Mouse (Mus musculus): ENCODE measurements at regions not wholly inside any gene's neighbourhood (a gene's known extent, or its start where the extent isn't known, plus 50 kb on each side); places are given as distances from the start of the nearest gene placed in this dataset.
A peak's percentile ranks its signal among the peaks of the same experiment; 100 is the strongest.

GRCm38 (mm10) chr1:184484801-184485200 is 247.6 kb downstream of the Hlx start:
- DNase-seq (ENCODE audit: low spot score), result no peak
- Histone ChIP-seq H3K9me3 (ENCODE audit: control insufficient read depth, low read length) (no peaks in the 10 kb centered on the region), H3K36me3 (ENCODE audit: control insufficient read depth, insufficient read depth, low read length) (no peaks in the 10 kb centered on the region), H3K4me1 (replicated peaks; ENCODE audit: control insufficient read depth, insufficient read depth) (no peaks in the 10 kb centered on the region), H3K4me3 (ENCODE audit: low read depth, low read length) (no peak overlapping the region), H3K27ac (replicated peaks) (no peak overlapping the region), H3K4me2 (replicated peaks; ENCODE audit: low read depth) (no peak overlapping the region), H3K9ac (ENCODE audit: low read length) (no peak overlapping the region), H3K27me3 (ENCODE audit: control insufficient read depth, insufficient read depth, low read length) (no peaks in the 10 kb centered on the region)
- TF ChIP-seq EP300 (optimal IDR thresholded peaks at IDR 0.05) (no peak), CTCF (IDR thresholded peaks at IDR 0.05; ENCODE audit: low read depth) (no peak)
- WGBS, result 76% methylated on average over 8 of the region's 8 CpGs
- no peak for ATAC-seq (ENCODE audit: low FRiP score, low TSS enrichment)

GRCm38 (mm10) chr1:184483371-184483770 is 249.0 kb downstream of the Hlx start:
- TF ChIP-seq EP300 (optimal IDR thresholded peaks at IDR 0.05) (no peak), CTCF (IDR thresholded peaks at IDR 0.05; ENCODE audit: low read depth) (no peak)
- Histone ChIP-seq H3K9me3 (ENCODE audit: control insufficient read depth, low read length) (no peaks in the 10 kb centered on the region), H3K4me1 (replicated peaks; ENCODE audit: control insufficient read depth, insufficient read depth) (no peaks in the 10 kb centered on the region), H3K27me3 (ENCODE audit: control insufficient read depth, insufficient read depth, low read length) (no peaks in the 10 kb centered on the region), H3K27ac (replicated peaks) (no peak overlapping the region), H3K4me2 (replicated peaks; ENCODE audit: low read depth) (no peak overlapping the region), H3K9ac (ENCODE audit: low read length) (no peak overlapping the region), H3K4me3 (ENCODE audit: low read depth, low read length) (no peak overlapping the region), H3K36me3 (ENCODE audit: control insufficient read depth, insufficient read depth, low read length) (no peaks in the 10 kb centered on the region)
- ATAC-seq (ENCODE audit: low FRiP score, low TSS enrichment) (no peak), DNase-seq (ENCODE audit: low spot score) (no peak)
- 73% methylated on average over 7 of the region's 7 CpGs for WGBS

GRCm38 (mm10) chr1:184482026-184482425 is 250.4 kb downstream of the Hlx start:
- ATAC-seq (ENCODE audit: low FRiP score, low TSS enrichment), result no peak
- Histone ChIP-seq H3K4me3 (ENCODE audit: low read depth, low read length) (no peak overlapping the region), H3K36me3 (ENCODE audit: control insufficient read depth, insufficient read depth, low read length) (no peaks in the 10 kb centered on the region), H3K4me2 (replicated peaks; ENCODE audit: low read depth) (no peak overlapping the region), H3K27ac (replicated peaks) (no peak overlapping the region), H3K4me1 (replicated peaks; ENCODE audit: control insufficient read depth, insufficient read depth) (no peaks in the 10 kb centered on the region), H3K9ac (ENCODE audit: low read length) (no peak overlapping the region), H3K27me3 (ENCODE audit: control insufficient read depth, insufficient read depth, low read length) (no peaks in the 10 kb centered on the region), H3K9me3 (ENCODE audit: control insufficient read depth, low read length) (no peaks in the 10 kb centered on the region)
- TF ChIP-seq CTCF (IDR thresholded peaks at IDR 0.05; ENCODE audit: low read depth), result no peak
- TF ChIP-seq EP300 (optimal IDR thresholded peaks at IDR 0.05), result no peak
- DNase-seq (ENCODE audit: low spot score), result no peak
- WGBS, result 68% methylated on average over 9 of the region's 9 CpGs

GRCm38 (mm10) chr1:184480571-184481220 is 251.7 kb downstream of the Hlx start:
- H3K9ac ChIP-seq (ENCODE audit: low read length), result no peak overlapping the region
- TF ChIP-seq CTCF (IDR thresholded peaks at IDR 0.05; ENCODE audit: low read depth), result no peak
- H3K4me3 ChIP-seq (ENCODE audit: low read depth, low read length), result no peak overlapping the region
- DNase-seq (ENCODE audit: low spot score), result no peak
- no peaks in the 10 kb centered on the region for H3K4me1 ChIP-seq (replicated peaks; ENCODE audit: control insufficient read depth, insufficient read depth)
- H3K27me3 ChIP-seq (ENCODE audit: control insufficient read depth, insufficient read depth, low read length), result no peaks in the 10 kb centered on the region
- no peaks in the 10 kb centered on the region for H3K36me3 ChIP-seq (ENCODE audit: control insufficient read depth, insufficient read depth, low read length)
- H3K4me2 ChIP-seq (replicated peaks; ENCODE audit: low read depth), result no peak overlapping the region
- H3K27ac ChIP-seq (replicated peaks), result no peak overlapping the region
- H3K9me3 ChIP-seq (ENCODE audit: control insufficient read depth, low read length), result no peaks in the 10 kb centered on the region
- 85% methylated on average over 9 of the region's 9 CpGs for WGBS
- no peak for ATAC-seq (ENCODE audit: low FRiP score, low TSS enrichment)

DNA sequence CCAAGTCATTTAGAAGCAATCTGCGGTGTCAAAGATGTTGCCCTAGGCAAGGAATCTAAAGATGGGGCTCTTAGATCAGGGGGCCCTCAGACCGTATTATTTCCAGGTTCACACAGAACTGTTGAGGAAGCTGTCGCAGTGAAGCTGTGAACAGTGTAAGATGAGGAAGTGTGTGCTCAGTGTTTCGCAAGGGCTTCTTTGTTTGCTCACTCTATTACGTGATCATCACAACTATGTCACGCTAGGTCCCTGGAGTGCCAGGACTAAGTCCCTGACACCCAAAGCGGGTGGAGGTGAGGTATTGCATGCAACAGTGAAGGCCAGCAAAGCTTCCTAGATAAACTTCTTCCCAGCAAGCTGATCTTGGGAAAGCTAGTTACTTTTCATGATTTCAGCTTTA is 254.4 kb downstream of the Hlx start:
- Histone ChIP-seq H3K9me3 (ENCODE audit: control insufficient read depth, low read length) (no peaks in the 10 kb centered on the region), H3K36me3 (ENCODE audit: control insufficient read depth, insufficient read depth, low read length) (no peaks in the 10 kb centered on the region), H3K27ac (replicated peaks) (no peak overlapping the region), H3K4me3 (ENCODE audit: low read depth, low read length) (no peak overlapping the region), H3K9ac (ENCODE audit: low read length) (no peak overlapping the region), H3K4me2 (replicated peaks; ENCODE audit: low read depth) (no peak overlapping the region), H3K27me3 (ENCODE audit: control insufficient read depth, insufficient read depth, low read length) (no peaks in the 10 kb centered on the region), H3K4me1 (replicated peaks; ENCODE audit: control insufficient read depth, insufficient read depth) (no peaks in the 10 kb centered on the region)
- WGBS, result 76% methylated on average over 7 of the region's 7 CpGs
- ATAC-seq (ENCODE audit: low FRiP score, low TSS enrichment) (peak; percentile 68; the same call in 1 of the 2 replicates), DNase-seq (ENCODE audit: low spot score) (no peak)
- TF ChIP-seq EP300 (optimal IDR thresholded peaks at IDR 0.05) (no peak), CTCF (IDR thresholded peaks at IDR 0.05; ENCODE audit: low read depth) (no peak)

- ATAC-seq (ENCODE audit: low FRiP score, low TSS enrichment) (no peak), DNase-seq (ENCODE audit: low spot score) (no peak)
- WGBS, result 48% methylated on average over 9 of the region's 9 CpGs
- H3K4me1 ChIP-seq (replicated peaks; ENCODE audit: control insufficient read depth, insufficient read depth), result no peaks in the 10 kb centered on the region
- no peaks in the 10 kb centered on the region for H3K27me3 ChIP-seq (ENCODE audit: control insufficient read depth, insufficient read depth, low read length)
- no peak overlapping the region for H3K4me3 ChIP-seq (ENCODE audit: low read depth, low read length)
- no peak overlapping the region for H3K4me2 ChIP-seq (replicated peaks; ENCODE audit: low read depth)
- TF ChIP-seq CTCF (IDR thresholded peaks at IDR 0.05; ENCODE audit: low read depth), result no peak
- no peak for TF ChIP-seq EP300 (optimal IDR thresholded peaks at IDR 0.05)
- H3K36me3 ChIP-seq (ENCODE audit: control insufficient read depth, insufficient read depth, low read length), result no peaks in the 10 kb centered on the region
- no peak overlapping the region for H3K27ac ChIP-seq (replicated peaks)
- H3K9ac ChIP-seq (ENCODE audit: low read length), result no peak overlapping the region
- H3K9me3 ChIP-seq (ENCODE audit: control insufficient read depth, low read length), result no peaks in the 10 kb centered on the region
These were observed 269.8 kb downstream of the Hlx start for GRCm38 (mm10) chr1:184462481-184463124.
